9 mouse cellular contexts compared by ENCODE assay signal in the genomic region with DNA sequence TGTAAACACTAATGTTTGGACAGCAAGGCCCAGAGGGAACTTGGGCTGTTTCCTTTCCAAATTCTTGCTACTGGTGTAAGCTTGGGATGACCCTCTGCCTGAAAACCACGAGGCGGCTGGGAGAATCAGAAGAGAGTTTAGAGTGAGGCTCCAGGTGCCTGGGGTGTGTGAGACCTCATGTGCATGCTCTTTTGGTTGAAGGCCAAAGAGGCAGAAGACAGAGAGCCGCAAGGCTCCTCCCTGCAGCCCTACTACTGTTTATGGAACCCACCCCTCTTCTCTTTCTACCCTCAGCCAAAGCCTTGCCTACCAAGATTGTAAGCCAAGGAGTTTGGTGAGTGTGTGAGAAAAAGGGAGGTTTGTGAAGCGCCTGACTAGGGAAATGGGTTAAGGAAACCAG. TPM values are rescaled to one million over a fixed set of nuclear protein-coding genes. Genes with fewer than 3 reads are reported as not detected.
A peak's percentile ranks its signal among the peaks of the same experiment; 100 is the strongest.
DNase-seq lines count a peak whose midpoint lies in the region; ATAC-seq lines count a peak whose summit lies in the region.
"Had no signal": no experiment of that assay in that cellular context is flagged by ENCODE, and none has a peak within 500 bp of the region (broad histone marks: within the 10 kb centered on the region; RNA-seq: fewer than 3 reads in every experiment).

No protein-coding gene starts in this region.

- H3K27me3 ChIP-seq in lung, embryonic 15.5 days = no peaks in the 10 kb centered on the region
- H3K27me3 ChIP-seq in forebrain, embryonic 15.5 days = no peaks in the 10 kb centered on the region
- H3K27me3 ChIP-seq in limb, embryonic 15.5 days = no peaks in the 10 kb centered on the region
- H3K27me3 ChIP-seq in stomach, embryonic 16.5 days (ENCODE audit: control insufficient read depth, insufficient read depth, low read length) = no peaks in the 10 kb centered on the region

- 43% methylated on average over 4 of the region's 4 CpGs for WGBS in lung, embryonic 15.5 days
- 57% methylated on average over 4 of the region's 4 CpGs for WGBS in forebrain, embryonic 15.5 days
- WGBS in limb, embryonic 15.5 days = 34% methylated on average over 4 of the region's 4 CpGs
- 30% methylated on average over 4 of the region's 4 CpGs for WGBS in stomach, embryonic 16.5 days

- DNase-seq in lung, postnatal 36 days = no peak
- no peak for DNase-seq in layer of hippocampus, adult 18-20 months (ENCODE audit: low spot score in 2 of 2)
- no peak for DNase-seq in spleen, adult 18-20 months
- DNase-seq: adrenal gland, postnatal 25 days; gastrocnemius, postnatal 14 days had no signal

- H3K4me3 ChIP-seq in lung, embryonic 15.5 days = peak overlapping the region; percentile 76
- H3K4me3 ChIP-seq in forebrain, embryonic 15.5 days = peak overlapping the region; percentile 76
- H3K4me3 ChIP-seq in limb, embryonic 15.5 days = peak overlapping the region; percentile 72
- H3K4me3 ChIP-seq in stomach, embryonic 16.5 days (replicated peaks; ENCODE audit: low read length) = peak overlapping the region; percentile 57

- no peak overlapping the region for H3K27ac ChIP-seq in lung, embryonic 15.5 days
- peak overlapping the region; percentile 100 for H3K27ac ChIP-seq in forebrain, embryonic 15.5 days (replicated peaks)
- peak overlapping the region; percentile 100; the same call in 1 of the 2 replicates for H3K27ac ChIP-seq in limb, embryonic 15.5 days
- H3K27ac ChIP-seq in stomach, embryonic 16.5 days (ENCODE audit: low read length) = no peak overlapping the region

- peaks cover 48% of the 10 kb centered on the region for H3K4me1 ChIP-seq in lung, embryonic 15.5 days
- peaks cover 61% of the 10 kb centered on the region for H3K4me1 ChIP-seq in forebrain, embryonic 15.5 days
- H3K4me1 ChIP-seq in limb, embryonic 15.5 days = peaks cover 55% of the 10 kb centered on the region
- H3K4me1 ChIP-seq in stomach, embryonic 16.5 days (ENCODE audit: control insufficient read depth, insufficient read depth, low read length) = peaks cover 46% of the 10 kb centered on the region

- H3K36me3 ChIP-seq in lung, embryonic 15.5 days = peaks cover 4% of the 10 kb centered on the region; the same call in 1 of the 2 replicates
- H3K36me3 ChIP-seq in forebrain, embryonic 15.5 days = 0 out of 2 replicates have a peak, but pooled peaks cover 1% of the 10 kb centered on the region
- peaks cover 9% of the 10 kb centered on the region; the same call in 1 of the 2 replicates for H3K36me3 ChIP-seq in limb, embryonic 15.5 days
- no peaks in the 10 kb centered on the region for H3K36me3 ChIP-seq in stomach, embryonic 16.5 days (ENCODE audit: control insufficient read depth, insufficient read depth, low read length)

- H3K9ac ChIP-seq in lung, embryonic 15.5 days = peak overlapping the region; percentile 59
- H3K9ac ChIP-seq in forebrain, embryonic 15.5 days (replicated peaks) = peak overlapping the region; percentile 84
- peak overlapping the region; percentile 58 for H3K9ac ChIP-seq in limb, embryonic 15.5 days
- H3K9ac ChIP-seq in stomach, embryonic 16.5 days (ENCODE audit: low read length) = peak overlapping the region; percentile 75; the same call in 1 of the 2 replicates

- peak overlapping the region; percentile 92 for H3K4me2 ChIP-seq in lung, embryonic 15.5 days
- peak overlapping the region; percentile 85 for H3K4me2 ChIP-seq in forebrain, embryonic 15.5 days (replicated peaks)
- peak overlapping the region; percentile 92 for H3K4me2 ChIP-seq in limb, embryonic 15.5 days
- H3K4me2 ChIP-seq in stomach, embryonic 16.5 days (ENCODE audit: low read depth, low read length) = peak overlapping the region; percentile 86

- no peaks in the 10 kb centered on the region for H3K9me3 ChIP-seq in lung, embryonic 15.5 days
- no peaks in the 10 kb centered on the region for H3K9me3 ChIP-seq in forebrain, embryonic 15.5 days
- no peaks in the 10 kb centered on the region for H3K9me3 ChIP-seq in limb, embryonic 15.5 days
- no peaks in the 10 kb centered on the region for H3K9me3 ChIP-seq in stomach, embryonic 16.5 days (replicated peaks; ENCODE audit: control insufficient read depth, low read length)

- no peak for ATAC-seq in lung, embryonic 15.5 days (ENCODE audit: borderline replicate concordance, extremely low read depth, low FRiP score, low TSS enrichment)
- ATAC-seq in forebrain, embryonic 15.5 days (replicated peaks) = no peak
- ATAC-seq in limb, embryonic 15.5 days (ENCODE audit: insufficient number of reproducible peaks, low FRiP score, low TSS enrichment, low read depth) = no peak
- ATAC-seq in stomach, embryonic 16.5 days (ENCODE audit: insufficient read depth, low FRiP score) = no peak

RNA-seq across cellular contexts. Expression of gene Map3k12, which starts 1.1 kb away (rescaled TPM):
- 11.8 and 14.4 TPM in 2 replicates for polyA plus RNA-seq in lung, embryonic 15.5 days (2015; fragmentation: Nextera tagmentation; extraction: Ambion mirVana)
- polyA plus RNA-seq in forebrain, embryonic 15.5 days (2015; fragmentation: Nextera tagmentation; extraction: Ambion mirVana) = 55.3 and 55.9 TPM in 2 replicates
- 16.7 and 17.9 TPM in 2 replicates for polyA plus RNA-seq in limb, embryonic 15.5 days (2015; fragmentation: Nextera tagmentation; extraction: Ambion mirVana)
- polyA plus RNA-seq in stomach, embryonic 16.5 days (2015; fragmentation: Nextera tagmentation; extraction: Ambion mirVana) = 14.3 and 15.1 TPM in 2 replicates
- 10 to 100 TPM; 88.1 to 90.2 TPM for total RNA-seq in layer of hippocampus, adult 18-20 months (2021)

RNA-seq across cellular contexts. Expression of gene Tarbp2, which starts 2.2 kb away (rescaled TPM):
- polyA plus RNA-seq in lung, embryonic 15.5 days (2015; fragmentation: Nextera tagmentation; extraction: Ambion mirVana) = 80.7 and 82.7 TPM in 2 replicates
- 102 and 103 TPM in 2 replicates for polyA plus RNA-seq in forebrain, embryonic 15.5 days (2015; fragmentation: Nextera tagmentation; extraction: Ambion mirVana)
- 81.0 and 88.5 TPM in 2 replicates for polyA plus RNA-seq in limb, embryonic 15.5 days (2015; fragmentation: Nextera tagmentation; extraction: Ambion mirVana)
- 84.0 and 87.0 TPM in 2 replicates for polyA plus RNA-seq in stomach, embryonic 16.5 days (2015; fragmentation: Nextera tagmentation; extraction: Ambion mirVana)
- total RNA-seq in layer of hippocampus, adult 18-20 months (2021) = 10 to 100 TPM; 27.6 to 27.7 TPM

RNA-seq across cellular contexts. Expression of gene Npff, which starts 9.0 kb away (rescaled TPM):
- 2.0 and 5.4 TPM in 2 replicates for polyA plus RNA-seq in lung, embryonic 15.5 days (2015; fragmentation: Nextera tagmentation; extraction: Ambion mirVana)
- polyA plus RNA-seq in forebrain, embryonic 15.5 days (2015; fragmentation: Nextera tagmentation; extraction: Ambion mirVana) = 2.4 and 2.5 TPM in 2 replicates
- polyA plus RNA-seq in limb, embryonic 15.5 days (2015; fragmentation: Nextera tagmentation; extraction: Ambion mirVana) = 2.1 and 2.7 TPM in 2 replicates
- 2.0 and 3.6 TPM in 2 replicates for polyA plus RNA-seq in stomach, embryonic 16.5 days (2015; fragmentation: Nextera tagmentation; extraction: Ambion mirVana)
- 1 to 10 TPM; 2.4 to 2.6 TPM for total RNA-seq in layer of hippocampus, adult 18-20 months (2021)

RNA-seq across cellular contexts. Expression of gene Gm10337, which starts 12.3 kb away (rescaled TPM):
- not detected in 2 replicates for polyA plus RNA-seq in lung, embryonic 15.5 days (2015; fragmentation: Nextera tagmentation; extraction: Ambion mirVana)
- 6.0 and 6.1 TPM in 2 replicates for polyA plus RNA-seq in forebrain, embryonic 15.5 days (2015; fragmentation: Nextera tagmentation; extraction: Ambion mirVana)
- 3.6 and 7.7 TPM in 2 replicates for polyA plus RNA-seq in limb, embryonic 15.5 days (2015; fragmentation: Nextera tagmentation; extraction: Ambion mirVana)
- not detected in 2 replicates for polyA plus RNA-seq in stomach, embryonic 16.5 days (2015; fragmentation: Nextera tagmentation; extraction: Ambion mirVana)
- total RNA-seq in layer of hippocampus, adult 18-20 months (2021) = not detected
- total RNA-seq: adrenal gland, postnatal 25 days; gastrocnemius, postnatal 14 days had no signal

RNA-seq across cellular contexts. Expression of gene Pcbp2, which starts 45.5 kb away (rescaled TPM):
- polyA plus RNA-seq in lung, embryonic 15.5 days (2015; fragmentation: Nextera tagmentation; extraction: Ambion mirVana) = 217 TPM in 2 replicates
- polyA plus RNA-seq in forebrain, embryonic 15.5 days (2015; fragmentation: Nextera tagmentation; extraction: Ambion mirVana) = 155 and 161 TPM in 2 replicates
- polyA plus RNA-seq in limb, embryonic 15.5 days (2015; fragmentation: Nextera tagmentation; extraction: Ambion mirVana) = 201 and 221 TPM in 2 replicates
- polyA plus RNA-seq in stomach, embryonic 16.5 days (2015; fragmentation: Nextera tagmentation; extraction: Ambion mirVana) = 166 TPM in 2 replicates
- total RNA-seq in layer of hippocampus, adult 18-20 months (2021) = 100 to 1,000 TPM; 495 to 508 TPM

Comparison
In these comparisons a context has a peak if more than half of its experiments do, and no peak if none do; other contexts are left out.
1. H3K27ac ChIP-seq: peak in forebrain, embryonic 15.5 days (single experiment) and limb, embryonic 15.5 days (single experiment); none in lung, embryonic 15.5 days (single experiment) and stomach, embryonic 16.5 days (single experiment).
2. Peak in every context shown above with its lines, with median percentiles within 50 percentile points of each other: H3K4me2 ChIP-seq, H3K4me3 ChIP-seq and H3K9ac ChIP-seq.